Mouse (Mus musculus) CH12.LX (cell line): ENCODE results near the gene Elf1. TPM values are rescaled to one million over a fixed set of nuclear protein-coding genes. Genes with fewer than 3 reads are reported as not detected.
"Not testable (repeated sequence)": the region's sequence is repeated elsewhere in the genome, so short reads cannot be mapped to it uniquely, and the experiment has no call there.

Experiments used
- DNase-seq: peaks from one replicate; pipeline ENCODE4 v3.0.0-alpha.2; 2013; ENCODE audit errors: extremely low read depth
- H3K27ac ChIP-seq: 2 replicates; pipeline ENCODE4 v1.5.1; 2012; ENCODE audit warnings: low read depth, mild to moderate bottlenecking, control low read depth, moderate library complexity; ENCODE audit not compliant: insufficient read depth
- H3K27me3 ChIP-seq: replicated peaks from 2 replicates; pipeline ENCODE3; 2012; ENCODE audit warnings: inconsistent platforms
- H3K36me3 ChIP-seq, 2 experiments: replicated peaks in 1 of 2; 2 replicates each; pipeline versions ENCODE3 to v1.6.1; 2012; ENCODE audit warnings: inconsistent platforms in 1 of 2, low read length in 1 of 2, mild to moderate bottlenecking in 1 of 2, mixed read lengths in 1 of 2, moderate library complexity in 1 of 2; ENCODE audit not compliant: control insufficient read depth in 1 of 2, insufficient read depth in 1 of 2
- H3K4me1 ChIP-seq, 2 experiments: 2 replicates each; pipeline ENCODE4 v1.6.1; 2012; ENCODE audit warnings: inconsistent platforms in 1 of 2, moderate library complexity in 1 of 2; ENCODE audit not compliant: insufficient read depth in 2 of 2, control insufficient read depth in 1 of 2
- H3K4me2 ChIP-seq: 2 replicates; pipeline ENCODE4 v1.6.1; 2012; ENCODE audit warnings: low read depth, mild to moderate bottlenecking, control low read depth; ENCODE audit not compliant: poor library complexity, insufficient read depth, severe bottlenecking
- H3K4me3 ChIP-seq, 3 experiments: fragments of 150-350 bp in 1 of 3; sonication (generic) in 1 of 3; replicated peaks in 1 of 3; 2 replicates each; pipeline versions ENCODE3 to v1.5.1; 2011 to 2012; ENCODE audit warnings: low read depth in 2 of 3, low read length in 2 of 3, mild to moderate bottlenecking in 2 of 3, moderate library complexity in 2 of 3, control low read depth in 1 of 3, improper control_type of control experiment in 1 of 3, inconsistent platforms in 1 of 3, mixed read lengths in 1 of 3; ENCODE audit not compliant: poor library complexity in 1 of 3
- H3K79me2 ChIP-seq: replicated peaks from 2 replicates; pipeline ENCODE4 v1.6.1; 2012; ENCODE audit warnings: mild to moderate bottlenecking, moderate library complexity; ENCODE audit not compliant: control insufficient read depth, poor library complexity, insufficient read depth, severe bottlenecking; ENCODE audit errors: extremely low read depth
- H3K9ac ChIP-seq: 2 replicates; pipeline ENCODE4 v1.6.1; 2012; ENCODE audit warnings: low read depth, mild to moderate bottlenecking, control low read depth, moderate library complexity; ENCODE audit not compliant: insufficient read depth
- H3K9me3 ChIP-seq: replicated peaks from 2 replicates; pipeline ENCODE3; 2012; ENCODE audit warnings: low read length, inconsistent platforms, mixed read lengths
- BHLHE40 ChIP-seq: IDR thresholded peaks from 2 replicates; pipeline ENCODE4 v1.6.1; 2011; ENCODE audit warnings: mild to moderate bottlenecking, low read depth, low read length, improper control_type of control experiment
- MEF2A ChIP-seq: IDR thresholded peaks from 2 replicates; pipeline ENCODE4 v1.6.1; 2014; ENCODE audit warnings: low read depth, mild to moderate bottlenecking, inconsistent platforms, low read length, improper control_type of control experiment, borderline replicate concordance
- PAX5 ChIP-seq: IDR thresholded peaks from 2 replicates; pipeline ENCODE4 v1.6.1; 2012; ENCODE audit warnings: low read length, inconsistent platforms, mixed read lengths
- dilution Hi-C: fragments of 300-500 bp; cut with MboI; formaldehyde crosslinking; loops from 2 replicates; pipeline ENCODE4 v1.14.3; 2020; ENCODE audit warnings: low sequenced_read_pairs; ENCODE audit not compliant: extremely low pct_unique_long_range_greater_than_20kb, extremely low pct_ligation_motif_present
- in situ Hi-C: fragments of 300-500 bp; cut with MboI; formaldehyde crosslinking; loops from 3 replicates; pipeline ENCODE4 v1.14.3; 2019; ENCODE audit warnings: low sequenced_read_pairs, low pct_ligation_motif_present, low pct_unique_long_range_greater_than_20kb, mixed read lengths
- polyA plus RNA-seq: library from polyadenylated mRNA; unstranded; fragments of >175 nt; gene quantifications from 2 replicates; pipeline ENCODE4 v1.2.1, GENCODE M21; 2012; ENCODE audit warnings: low read depth; ENCODE audit not compliant: insufficient read length
- total RNA-seq, 2 experiments: library from RNA; depleted of rRNA; stranded (reverse); fragments of 300-350 nt in 1 of 2; fragments of >200 nt in 1 of 2; gene quantifications; 2 replicates each; pipeline ENCODE4 v1.2.3; 2012 to 2014

Elf1 gene
- total and polyA plus RNA-seq, 3 experiments: 37.1 to 71.7 (median 54.4) TPM

DNA sequence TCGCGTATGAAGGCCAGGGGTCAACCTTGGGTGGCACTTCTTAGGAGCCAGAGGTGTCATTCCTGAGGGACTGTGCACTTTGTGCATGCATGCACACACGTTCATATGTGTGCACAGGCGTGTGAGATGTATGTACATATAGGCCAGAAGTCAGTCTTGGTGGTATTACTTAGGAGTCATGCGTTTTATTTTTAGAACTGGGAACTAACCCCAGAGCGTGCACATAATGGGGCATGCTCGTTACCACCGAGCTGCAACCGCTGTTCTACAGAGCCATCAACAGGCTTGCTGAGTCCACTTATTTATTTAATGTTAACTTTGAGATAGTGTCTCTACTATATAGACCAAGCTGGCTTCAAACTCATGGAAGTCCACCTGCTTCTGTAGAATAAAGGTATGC lies 41.4 kb downstream of the Elf1 start:
- DNase-seq: no peak
- H3K9me3 ChIP-seq: no peaks in the 10 kb centered on the region
- H3K79me2 ChIP-seq: peaks cover 86% of the 10 kb centered on the region
- H3K9ac ChIP-seq: peak overlapping the region; percentile 71; the same call in 1 of the 2 replicates
- H3K4me3 ChIP-seq: peak overlapping the region; percentile 6 to 40 (median 32)
- H3K4me2 ChIP-seq: peak overlapping the region; percentile 99
- in situ Hi-C loops (no loop called here), dilution Hi-C loops (no loop called here)
- no peaks in the 10 kb centered on the region for H3K27me3 ChIP-seq
- peak overlapping the region; percentile 90 for H3K27ac ChIP-seq
- peaks cover 15 to 52% of the 10 kb centered on the region in 2 experiments for H3K4me1 ChIP-seq
- H3K36me3 ChIP-seq: peaks cover 20 to 40% of the 10 kb centered on the region in 2 experiments
- peak; percentile 76; the same call in 1 of the 2 replicates for TF ChIP-seq MEF2A
- no peak for TF ChIP-seq PAX5
- peak; percentile 69 for TF ChIP-seq BHLHE40

GRCm38 (mm10) chr14:79526106-79526505 lies 45.1 kb downstream of the Elf1 start:
- H3K9ac ChIP-seq, H3K9me3 ChIP-seq, H3K27me3 ChIP-seq, in situ Hi-C loops, dilution Hi-C loops, H3K4me3 ChIP-seq, H3K4me2 ChIP-seq, H3K27ac ChIP-seq, DNase-seq: not testable (repeated sequence)
- Histone ChIP-seq H3K36me3 (peaks cover 20 to 56% of the 10 kb centered on the region in 2 experiments), H3K4me1 (peaks cover 15 to 64% of the 10 kb centered on the region in 2 experiments), H3K79me2 (peaks cover 93% of the 10 kb centered on the region)

DNA sequence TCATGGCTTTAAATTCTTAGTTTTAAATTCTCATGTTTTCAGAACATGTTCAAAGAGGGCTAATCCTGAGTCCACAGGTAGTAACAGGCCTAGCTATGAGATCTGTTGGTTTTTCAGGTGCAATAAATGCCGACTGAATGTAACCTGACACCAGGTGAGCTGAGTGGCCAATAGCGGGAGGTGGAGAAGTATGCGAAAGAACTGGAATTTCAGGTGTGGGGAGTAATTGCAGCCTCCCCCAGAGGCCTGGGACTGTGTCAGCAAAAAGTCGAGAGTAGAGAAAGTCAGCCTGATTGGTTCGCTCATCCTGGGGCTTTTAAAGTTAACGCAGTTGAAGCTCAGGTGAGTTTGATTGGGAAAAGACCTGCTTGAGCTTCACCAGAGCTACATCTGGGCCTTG lies 46.7 kb downstream of the Elf1 start:
- dilution Hi-C loops: no loop called here
- H3K4me2 ChIP-seq: no peak overlapping the region
- peaks cover 20 to 56% of the 10 kb centered on the region in 2 experiments for H3K36me3 ChIP-seq
- peaks cover 2% of the 10 kb centered on the region for H3K9me3 ChIP-seq
- in situ Hi-C loops: no loop called here
- H3K4me1 ChIP-seq: peaks cover 12 to 61% of the 10 kb centered on the region in 2 experiments
- TF ChIP-seq PAX5: no peak
- no peak overlapping the region for H3K9ac ChIP-seq
- H3K79me2 ChIP-seq: peaks cover 89% of the 10 kb centered on the region
- H3K27ac ChIP-seq: no peak overlapping the region
- no peak for DNase-seq
- no peak overlapping the region for H3K4me3 ChIP-seq
- H3K27me3 ChIP-seq: no peaks in the 10 kb centered on the region
